Mouse (Mus musculus) cortical plate, adult 2 months (tissue): ENCODE data around the gene Tatdn2.

ENCODE experiments used
- CTCF ChIP-seq: fragments of 200-500 bp; IDR thresholded peaks from 2 replicates; pipeline ENCODE4 v1.5.1; 2011; ENCODE audit warnings: mild to moderate bottlenecking, control low read depth, low read length; ENCODE audit not compliant: insufficient read depth; ENCODE audit errors: extremely low read depth
- POLR2A ChIP-seq: fragments of 200-500 bp; IDR thresholded peaks from 2 replicates; pipeline ENCODE4 v1.6.1; 2011; ENCODE audit warnings: mild to moderate bottlenecking, low read length, control low read depth; ENCODE audit not compliant: insufficient read depth; ENCODE audit errors: extremely low read depth

DNA sequence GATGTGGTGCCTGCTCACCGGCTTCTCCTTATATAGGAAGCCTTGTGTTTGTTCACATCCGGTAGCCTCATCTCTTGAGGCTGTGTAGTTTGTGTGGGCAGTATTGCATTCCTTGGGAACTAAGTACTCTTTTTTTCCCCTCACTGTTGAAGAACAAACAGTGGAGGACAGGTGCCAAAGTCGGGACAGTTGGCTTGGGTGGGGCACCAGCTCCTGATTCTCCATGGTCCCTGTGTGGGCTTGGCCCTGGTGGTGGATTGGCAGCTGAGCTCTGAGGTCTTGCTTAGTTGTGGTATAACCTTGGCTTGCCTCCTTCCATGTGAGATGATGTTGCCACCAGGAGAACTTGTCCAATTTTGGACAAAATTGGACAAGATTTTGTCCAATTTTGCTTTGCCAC, 23.0 kb downstream of the Tatdn2 start, which contains the start of gene Ghrl:
- no peak for TF ChIP-seq CTCF
- no peak for TF ChIP-seq POLR2A
